Mouse (Mus musculus) mammary gland, adult 2 months (tissue): ENCODE measurements around the gene Gemin8. TPM values are rescaled to one million over a fixed set of nuclear protein-coding genes. Genes with fewer than 3 reads are reported as not detected.

Source experiments
- polyA plus RNA-seq: library from polyadenylated mRNA; depleted of rRNA; stranded (reverse); fragments of >200 nt; gene quantifications from 2 replicates; pipeline ENCODE4 v1.2.3, GENCODE M21; 2012; ENCODE audit warnings: low replicate concordance; rRNA removed

Gene Gemin8
- 3.2 and 5.1 TPM in 2 replicates for polyA plus RNA-seq

DNA sequence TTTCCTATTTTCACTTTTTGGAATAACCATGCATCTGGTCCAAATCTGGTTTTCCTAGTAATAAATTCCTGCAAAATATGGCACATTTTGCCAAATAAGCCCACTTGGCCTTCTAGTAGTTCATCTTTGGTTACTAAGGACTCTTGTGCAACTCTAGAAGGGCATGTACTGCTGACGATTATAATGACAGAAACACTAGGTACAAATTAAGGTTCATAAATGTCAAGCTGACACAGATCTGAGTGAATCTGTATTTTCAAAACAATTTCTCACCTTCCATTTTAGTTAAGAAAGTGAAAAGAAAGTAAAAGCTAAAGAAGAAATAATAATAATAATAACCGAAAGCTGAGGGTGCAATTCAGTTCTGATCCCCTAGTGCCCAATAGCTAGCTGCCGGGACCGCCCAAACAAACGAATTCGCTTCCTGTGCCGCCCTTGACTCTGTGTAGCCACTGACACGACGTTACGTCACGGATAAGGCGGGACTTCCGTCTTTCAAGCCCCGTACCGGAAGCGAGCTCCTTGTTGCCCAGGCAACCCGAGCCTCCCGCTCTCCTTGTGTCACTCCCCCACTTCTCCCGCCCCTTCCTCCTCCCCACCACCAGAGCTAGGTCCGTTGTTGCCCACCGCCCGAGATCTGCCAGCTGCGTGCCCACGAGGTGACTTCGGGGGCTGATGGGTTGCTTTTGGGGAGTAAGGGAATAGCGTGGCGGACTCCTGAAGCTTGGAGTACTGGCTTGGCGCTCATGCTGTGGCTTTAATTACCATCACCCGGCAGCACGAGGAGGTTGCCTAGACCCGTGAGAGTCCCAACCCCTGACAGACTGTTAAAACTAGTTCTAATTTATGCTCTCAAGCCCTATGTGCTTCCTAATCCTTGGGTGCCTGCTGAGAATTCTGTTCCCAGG, at the start of gene Gemin8:
Gene Gemin8 (plus strand): TSS at position 563 of the 908 bp plus-strand sequence.

GRCm38 (mm10) chrX:166238831-166239460, 68.7 kb downstream of the Gemin8 start, which contains the start of gene Gpm6b:
TSS of gene Gpm6b (plus strand) at chrX:166238911.

Other genes starting within 250 kb of the Gemin8 start
- 8.9 and 13.0 TPM in 2 replicates for gene Gpm6b, start 68.5 kb downstream of the Gemin8 start, polyA plus RNA-seq